12 mouse cellular contexts compared by ENCODE assay signal in the genomic region with DNA sequence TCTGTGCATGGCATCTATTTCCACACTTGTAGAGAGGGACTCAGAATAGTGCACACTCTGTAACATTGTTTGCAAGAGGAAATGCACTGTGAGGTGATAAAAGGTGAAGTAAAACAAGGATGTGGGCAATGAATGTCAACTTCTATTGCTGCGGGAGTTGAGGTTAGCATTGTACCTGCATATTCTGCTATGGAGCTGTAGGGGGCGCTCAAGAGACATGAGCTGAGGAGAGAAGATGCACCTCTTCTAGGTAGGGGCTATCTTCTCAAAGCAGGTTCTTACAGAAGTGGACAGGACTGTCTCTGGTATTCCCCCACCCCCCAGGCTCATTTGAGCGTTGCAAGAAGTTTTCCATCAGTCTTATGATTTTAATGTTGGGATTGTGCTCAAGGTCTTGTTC. TPM values are rescaled to one million over a fixed set of nuclear protein-coding genes. Genes with fewer than 3 reads are reported as not detected.
DNase-seq lines count a peak whose midpoint lies in the region; ATAC-seq and TF ChIP-seq lines count a peak whose summit lies in the region.
"Had no signal": no experiment of that assay in that cellular context is flagged by ENCODE, and none has a peak within 500 bp of the region (broad histone marks: within the 10 kb centered on the region; RNA-seq: fewer than 3 reads in every experiment).

No protein-coding gene starts in this region.

- TF ChIP-seq EP300 in liver, embryonic 14.5 days (IDR thresholded peaks at IDR 0.05; ENCODE audit: low read depth) = no peak

- peak; percentile 26 for DNase-seq in embryo, embryonic 10.5 days (ENCODE audit: low spot score)
- no peak for DNase-seq in embryo, embryonic 9.5 days (ENCODE audit: extremely low spot score)
- DNase-seq in liver, embryonic 14.5 days (ENCODE audit: low read depth in 3 of 3, low spot score in 3 of 3) = no peak
- no peak for DNase-seq in liver
- peak; percentile 50 for DNase-seq in A20 (ENCODE audit: low read depth, low spot score)
- DNase-seq in brain, embryonic 14.5 days (ENCODE audit: low read depth) = peak; percentile 30
- no peak for DNase-seq in ovary, adult 18-20 months (ENCODE audit: low spot score)
- DNase-seq in spleen, postnatal 10 days (ENCODE audit: low spot score in 2 of 2) = no peak
- DNase-seq: adrenal gland, adult 8-10 months; cerebellum, adult 9-10 months had no signal

- no peak overlapping the region for H3K9ac ChIP-seq in liver, embryonic 14.5 days (replicated peaks)
- H3K9ac ChIP-seq: liver, embryonic 12.5 days; midbrain, embryonic 13.5 days had no signal

- H3K27me3 ChIP-seq in liver, embryonic 14.5 days (ENCODE audit: control insufficient read depth, insufficient read depth, low read length) = peaks cover 27% of the 10 kb centered on the region

- no peaks in the 10 kb centered on the region for H3K9me3 ChIP-seq in liver, embryonic 14.5 days (ENCODE audit: control insufficient read depth, low read length)
- H3K9me3 ChIP-seq: liver, embryonic 12.5 days; midbrain, embryonic 13.5 days had no signal

- H3K4me3 ChIP-seq in liver, embryonic 14.5 days (ENCODE audit: insufficient read depth in 1 of 2, low read depth in 2 of 2, low read length in 2 of 2) = no peak overlapping the region
- H3K4me3 ChIP-seq: liver, embryonic 12.5 days; midbrain, embryonic 13.5 days had no signal

- no peak for TF ChIP-seq POLR2A in brain, embryonic 14.5 days (IDR thresholded peaks at IDR 0.05; ENCODE audit: borderline replicate concordance, extremely low read depth, insufficient read depth, insufficient read length, poor library complexity, severe bottlenecking)

- H3K36me3 ChIP-seq in liver, embryonic 14.5 days (replicated peaks; ENCODE audit: control insufficient read depth, insufficient read depth, low read depth) = no peaks in the 10 kb centered on the region
- H3K36me3 ChIP-seq: liver, embryonic 12.5 days; midbrain, embryonic 13.5 days had no signal

- H3K4me2 ChIP-seq in liver, embryonic 14.5 days (ENCODE audit: low read depth) = no peak overlapping the region
- H3K4me2 ChIP-seq: liver, embryonic 12.5 days; midbrain, embryonic 13.5 days had no signal

- ATAC-seq in liver, embryonic 14.5 days (ENCODE audit: insufficient read depth) = no peak
- ATAC-seq: liver, embryonic 12.5 days had no signal

- 29% methylated on average over 3 of the region's 3 CpGs for WGBS in liver, embryonic 14.5 days (ENCODE audit: insufficient replicate concordance)

- TF ChIP-seq CTCF in liver, embryonic 14.5 days (IDR thresholded peaks at IDR 0.05; ENCODE audit: low read depth) = peak; percentile 47
- TF ChIP-seq CTCF in brain, embryonic 14.5 days (IDR thresholded peaks at IDR 0.05; ENCODE audit: borderline replicate concordance, extremely low read depth, insufficient read depth, insufficient read length) = peak; percentile 45; the same call in 1 of the 2 replicates

- H3K4me1 ChIP-seq in liver, embryonic 14.5 days (replicated peaks; ENCODE audit: control insufficient read depth in 2 of 2, insufficient read depth in 2 of 2, low read length in 1 of 2) = no peaks in the 10 kb centered on the region
- H3K4me1 ChIP-seq: liver, embryonic 12.5 days had no signal

- no peak overlapping the region for H3K27ac ChIP-seq in liver, embryonic 14.5 days
- H3K27ac ChIP-seq: liver, embryonic 12.5 days; midbrain, embryonic 13.5 days had no signal

RNA-seq across cellular contexts. Expression of gene Adamtsl3, which starts 3.7 kb away (rescaled TPM):
- polyA plus RNA-seq in liver, embryonic 14.5 days (2012; rRNA removed) = 0.01 and 0.06 TPM in 2 replicates
- not detected in 2 replicates for polyA plus RNA-seq in liver, embryonic 14.5 days (2014; fragmentation: Nextera tagmentation; extraction: Ambion mirVana)
- polyA plus RNA-seq in brain, embryonic 14.5 days (2012; rRNA removed) = 0.54 and 0.92 TPM in 2 replicates

Comparison
In these comparisons a context has a peak if more than half of its experiments do, and no peak if none do; other contexts are left out.
1. DNase-seq: peak in embryo, embryonic 10.5 days (single experiment), A20 (single experiment) and brain, embryonic 14.5 days (single experiment); none in embryo, embryonic 9.5 days (single experiment), liver, embryonic 14.5 days (0 of 3), liver (single experiment), ovary, adult 18-20 months (single experiment) and spleen, postnatal 10 days (0 of 2).